Mouse (Mus musculus) CH12.LX (cell line): ENCODE results near the gene Ddx23.

Source experiments
- EP300 ChIP-seq: IDR thresholded peaks from 2 replicates; pipeline ENCODE4 v1.6.1; 2011; ENCODE audit warnings: low read length, improper control_type of control experiment
- MAZ ChIP-seq: IDR thresholded peaks from 2 replicates; pipeline ENCODE4 v1.6.1; 2012; ENCODE audit warnings: low read depth, mild to moderate bottlenecking, inconsistent platforms, low read length, improper control_type of control experiment, moderate library complexity
- POLR2A ChIP-seq: IDR thresholded peaks from 2 replicates; pipeline ENCODE4 v1.6.1; 2011; ENCODE audit warnings: low read depth, mild to moderate bottlenecking, improper control_type of control experiment, low read length
- RAD21 ChIP-seq: IDR thresholded peaks from 2 replicates; pipeline ENCODE4 v1.6.1; 2011; ENCODE audit warnings: low read depth, mild to moderate bottlenecking, low read length, improper control_type of control experiment, moderate library complexity
- SMC3 ChIP-seq: IDR thresholded peaks from 2 replicates; pipeline ENCODE4 v1.6.1; 2011; ENCODE audit warnings: low read depth, low read length, improper control_type of control experiment

- no peak for TF ChIP-seq EP300
- TF ChIP-seq RAD21: no peak
- TF ChIP-seq POLR2A: no peak
- no peak for TF ChIP-seq MAZ
- TF ChIP-seq SMC3: no peak
These were observed 56.0 kb downstream of the Ddx23 start for GRCm38 (mm10) chr15:98606739-98607138.
